Mouse (Mus musculus): Measurements from ENCODE around the gene Tap2. TPM values are rescaled to one million over a fixed set of nuclear protein-coding genes. Genes with fewer than 3 reads are reported as not detected.

Gene Tap2
- polyA plus RNA-seq, 1 experiment from 2014 or later = 2.4 TPM

GRCm38 (mm10) chr17:34238706-34239105 lies 35.4 kb downstream of the Tap2 start, which contains the start of gene H2-Ob:
Gene H2-Ob (plus strand): TSS chr17:34238903.
- ATAC-seq (ENCODE audit: insufficient number of reproducible peaks, insufficient read depth, low FRiP score, low read depth) = no peak
- Histone ChIP-seq H3K9me3 (ENCODE audit: control insufficient read depth, low read depth, low read length) (no peaks in the 10 kb centered on the region), H3K27ac (ENCODE audit: low read length) (no peak within 1 kb of the TSS), H3K4me3 (ENCODE audit: low read depth, low read length) (no peak within 1 kb of the TSS), H3K27me3 (ENCODE audit: control insufficient read depth, insufficient read depth, low read length) (no peaks in the 10 kb centered on the region), H3K36me3 (ENCODE audit: control insufficient read depth, insufficient read depth, low read length) (no peaks in the 10 kb centered on the region), H3K4me2 (replicated peaks; ENCODE audit: low read depth, low read length) (no peak within 1 kb of the TSS), H3K4me1 (ENCODE audit: control insufficient read depth, insufficient read depth, low read length) (no peaks in the 10 kb centered on the region), H3K9ac (replicated peaks; ENCODE audit: low read depth, low read length) (no peak within 1 kb of the TSS)
- 70% methylated on average over 3 of the region's 3 CpGs for WGBS

GRCm38 (mm10) chr17:34239601-34240041 lies 36.3 kb downstream of the Tap2 start:
- 43% methylated on average over 10 of the region's 10 CpGs for WGBS
- Histone ChIP-seq H3K27ac (ENCODE audit: low read length) (no peak overlapping the region), H3K9ac (replicated peaks; ENCODE audit: low read depth, low read length) (no peak overlapping the region), H3K9me3 (ENCODE audit: control insufficient read depth, low read depth, low read length) (no peaks in the 10 kb centered on the region), H3K4me2 (replicated peaks; ENCODE audit: low read depth, low read length) (no peak overlapping the region), H3K4me1 (ENCODE audit: control insufficient read depth, insufficient read depth, low read length) (no peaks in the 10 kb centered on the region), H3K36me3 (ENCODE audit: control insufficient read depth, insufficient read depth, low read length) (no peaks in the 10 kb centered on the region), H3K27me3 (ENCODE audit: control insufficient read depth, insufficient read depth, low read length) (no peaks in the 10 kb centered on the region), H3K4me3 (ENCODE audit: low read depth, low read length) (no peak overlapping the region)
- ATAC-seq (ENCODE audit: insufficient number of reproducible peaks, insufficient read depth, low FRiP score, low read depth) = no peak

- no peaks in the 10 kb centered on the region for H3K27me3 ChIP-seq (ENCODE audit: control insufficient read depth, insufficient read depth, low read length)
- WGBS = 67% methylated on average over 3 of the region's 3 CpGs
Observed at GRCm38 (mm10) chr17:34240366-34240765, 37.0 kb downstream of the Tap2 start.

GRCm38 (mm10) chr17:34240916-34241315 lies 37.6 kb downstream of the Tap2 start:
- WGBS = 72% methylated on average over 6 of the region's 6 CpGs
- ATAC-seq (ENCODE audit: insufficient number of reproducible peaks, insufficient read depth, low FRiP score, low read depth) = no peak

More at GRCm38 (mm10) chr17:34240366-34240765, 37.0 kb downstream of the Tap2 start:
- Histone ChIP-seq H3K9me3 (ENCODE audit: control insufficient read depth, low read depth, low read length) (no peaks in the 10 kb centered on the region), H3K36me3 (ENCODE audit: control insufficient read depth, insufficient read depth, low read length) (no peaks in the 10 kb centered on the region), H3K4me1 (ENCODE audit: control insufficient read depth, insufficient read depth, low read length) (no peaks in the 10 kb centered on the region), H3K4me2 (replicated peaks; ENCODE audit: low read depth, low read length) (no peak overlapping the region), H3K27ac (ENCODE audit: low read length) (no peak overlapping the region), H3K9ac (replicated peaks; ENCODE audit: low read depth, low read length) (no peak overlapping the region), H3K4me3 (ENCODE audit: low read depth, low read length) (no peak overlapping the region)
- no peak for ATAC-seq (ENCODE audit: insufficient number of reproducible peaks, insufficient read depth, low FRiP score, low read depth)

GRCm38 (mm10) chr17:34244656-34245055 lies 41.3 kb downstream of the Tap2 start:
- Histone ChIP-seq H3K4me1 (ENCODE audit: control insufficient read depth, insufficient read depth, low read length) (no peaks in the 10 kb centered on the region), H3K9me3 (ENCODE audit: control insufficient read depth, low read depth, low read length) (no peaks in the 10 kb centered on the region), H3K27ac (ENCODE audit: low read length) (no peak overlapping the region), H3K4me2 (replicated peaks; ENCODE audit: low read depth, low read length) (no peak overlapping the region), H3K27me3 (ENCODE audit: control insufficient read depth, insufficient read depth, low read length) (no peaks in the 10 kb centered on the region), H3K36me3 (ENCODE audit: control insufficient read depth, insufficient read depth, low read length) (no peaks in the 10 kb centered on the region), H3K9ac (replicated peaks; ENCODE audit: low read depth, low read length) (no peak overlapping the region), H3K4me3 (ENCODE audit: low read depth, low read length) (no peak overlapping the region)
- 78% methylated on average over 4 of the region's 4 CpGs for WGBS
- no peak for ATAC-seq (ENCODE audit: insufficient number of reproducible peaks, insufficient read depth, low FRiP score, low read depth)

More at GRCm38 (mm10) chr17:34240916-34241315, 37.6 kb downstream of the Tap2 start:
- Histone ChIP-seq H3K4me3 (ENCODE audit: low read depth, low read length) (no peak overlapping the region), H3K27me3 (ENCODE audit: control insufficient read depth, insufficient read depth, low read length) (no peaks in the 10 kb centered on the region), H3K27ac (ENCODE audit: low read length) (no peak overlapping the region), H3K36me3 (ENCODE audit: control insufficient read depth, insufficient read depth, low read length) (no peaks in the 10 kb centered on the region), H3K9ac (replicated peaks; ENCODE audit: low read depth, low read length) (no peak overlapping the region), H3K4me2 (replicated peaks; ENCODE audit: low read depth, low read length) (no peak overlapping the region), H3K9me3 (ENCODE audit: control insufficient read depth, low read depth, low read length) (no peaks in the 10 kb centered on the region), H3K4me1 (ENCODE audit: control insufficient read depth, insufficient read depth, low read length) (no peaks in the 10 kb centered on the region)

GRCm38 (mm10) chr17:34247047-34247446 lies 43.7 kb downstream of the Tap2 start:
- Histone ChIP-seq H3K36me3 (ENCODE audit: control insufficient read depth, insufficient read depth, low read length) (no peaks in the 10 kb centered on the region), H3K4me2 (replicated peaks; ENCODE audit: low read depth, low read length) (no peak overlapping the region), H3K9me3 (ENCODE audit: control insufficient read depth, low read depth, low read length) (no peaks in the 10 kb centered on the region), H3K4me3 (ENCODE audit: low read depth, low read length) (no peak overlapping the region), H3K9ac (replicated peaks; ENCODE audit: low read depth, low read length) (no peak overlapping the region), H3K4me1 (ENCODE audit: control insufficient read depth, insufficient read depth, low read length) (no peaks in the 10 kb centered on the region), H3K27me3 (ENCODE audit: control insufficient read depth, insufficient read depth, low read length) (no peaks in the 10 kb centered on the region), H3K27ac (ENCODE audit: low read length) (no peak overlapping the region)
- 86% methylated on average over 3 of the region's 3 CpGs for WGBS
- no peak for ATAC-seq (ENCODE audit: insufficient number of reproducible peaks, insufficient read depth, low FRiP score, low read depth)

GRCm38 (mm10) chr17:34248764-34249163 lies 45.4 kb downstream of the Tap2 start:
- Histone ChIP-seq H3K4me3 (ENCODE audit: low read depth, low read length) (no peak overlapping the region), H3K36me3 (ENCODE audit: control insufficient read depth, insufficient read depth, low read length) (no peaks in the 10 kb centered on the region), H3K27me3 (ENCODE audit: control insufficient read depth, insufficient read depth, low read length) (no peaks in the 10 kb centered on the region), H3K27ac (ENCODE audit: low read length) (no peak overlapping the region), H3K9ac (replicated peaks; ENCODE audit: low read depth, low read length) (no peak overlapping the region), H3K9me3 (ENCODE audit: control insufficient read depth, low read depth, low read length) (no peaks in the 10 kb centered on the region), H3K4me1 (ENCODE audit: control insufficient read depth, insufficient read depth, low read length) (no peaks in the 10 kb centered on the region), H3K4me2 (replicated peaks; ENCODE audit: low read depth, low read length) (no peak overlapping the region)
- 70% methylated on average over 2 of the region's 2 CpGs for WGBS
- no peak for ATAC-seq (ENCODE audit: insufficient number of reproducible peaks, insufficient read depth, low FRiP score, low read depth)

GRCm38 (mm10) chr17:34249361-34249760 lies 46.0 kb downstream of the Tap2 start:
- ATAC-seq (ENCODE audit: insufficient number of reproducible peaks, insufficient read depth, low FRiP score, low read depth) = no peak
- no peaks in the 10 kb centered on the region for H3K9me3 ChIP-seq (ENCODE audit: control insufficient read depth, low read depth, low read length)
- H3K4me3 ChIP-seq (ENCODE audit: low read depth, low read length) = no peak overlapping the region
- no peaks in the 10 kb centered on the region for H3K4me1 ChIP-seq (ENCODE audit: control insufficient read depth, insufficient read depth, low read length)
- H3K4me2 ChIP-seq (replicated peaks; ENCODE audit: low read depth, low read length) = no peak overlapping the region
- H3K27me3 ChIP-seq (ENCODE audit: control insufficient read depth, insufficient read depth, low read length) = no peaks in the 10 kb centered on the region
- no peak overlapping the region for H3K9ac ChIP-seq (replicated peaks; ENCODE audit: low read depth, low read length)
- 44% methylated on average over 3 of the region's 3 CpGs for WGBS
- H3K27ac ChIP-seq (ENCODE audit: low read length) = no peak overlapping the region
- H3K36me3 ChIP-seq (ENCODE audit: control insufficient read depth, insufficient read depth, low read length) = no peaks in the 10 kb centered on the region

- Histone ChIP-seq H3K4me2 (replicated peaks; ENCODE audit: low read depth, low read length) (no peak overlapping the region), H3K27me3 (ENCODE audit: control insufficient read depth, insufficient read depth, low read length) (no peaks in the 10 kb centered on the region), H3K4me1 (ENCODE audit: control insufficient read depth, insufficient read depth, low read length) (no peaks in the 10 kb centered on the region), H3K4me3 (ENCODE audit: low read depth, low read length) (no peak overlapping the region), H3K36me3 (ENCODE audit: control insufficient read depth, insufficient read depth, low read length) (no peaks in the 10 kb centered on the region), H3K9me3 (ENCODE audit: control insufficient read depth, low read depth, low read length) (no peaks in the 10 kb centered on the region), H3K27ac (ENCODE audit: low read length) (no peak overlapping the region), H3K9ac (replicated peaks; ENCODE audit: low read depth, low read length) (no peak overlapping the region)
- no peak for ATAC-seq (ENCODE audit: insufficient number of reproducible peaks, insufficient read depth, low FRiP score, low read depth)
- 18% methylated on average over 4 of the region's 4 CpGs for WGBS
Observed at GRCm38 (mm10) chr17:34249878-34250277, 46.6 kb downstream of the Tap2 start.

Data from stomach, embryonic 14.5 days (tissue).